Mouse (Mus musculus): ENCODE measurements at regions not wholly inside any gene's neighbourhood (a gene's known extent, or its start where the extent isn't known, plus 50 kb on each side); places are given as distances from the start of the nearest gene placed in this dataset.

DNA sequence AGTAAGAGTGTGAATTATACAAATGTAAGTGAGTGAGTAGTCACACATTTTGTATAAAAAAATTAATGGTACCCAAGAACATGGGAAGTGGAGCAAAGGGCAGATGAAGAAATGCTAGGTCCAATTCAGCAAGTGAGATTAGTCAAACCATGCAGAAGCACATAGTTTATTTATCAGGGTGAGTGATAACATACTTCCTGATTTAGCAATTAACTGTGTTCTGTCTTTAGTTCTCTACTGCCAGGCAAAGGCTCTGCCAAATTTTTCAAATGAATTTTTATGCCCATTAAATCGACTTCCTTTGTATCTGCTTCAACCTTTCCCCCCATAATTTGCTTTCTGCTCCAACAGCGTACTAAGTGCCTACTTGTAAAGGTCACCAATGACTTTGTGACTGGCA, 419.0 kb upstream of the N6amt1 start:
- TF ChIP-seq CTCF (conservative IDR thresholded peaks at IDR 0.05; ENCODE audit: low read length): no peak
- TF ChIP-seq POU5F1 (IDR thresholded peaks at IDR 0.05; ENCODE audit: borderline replicate concordance, low read length): no peak

All from E14TG2a.4 (cell line).